27 mouse cellular contexts compared by ENCODE assay signal in the genomic region with DNA sequence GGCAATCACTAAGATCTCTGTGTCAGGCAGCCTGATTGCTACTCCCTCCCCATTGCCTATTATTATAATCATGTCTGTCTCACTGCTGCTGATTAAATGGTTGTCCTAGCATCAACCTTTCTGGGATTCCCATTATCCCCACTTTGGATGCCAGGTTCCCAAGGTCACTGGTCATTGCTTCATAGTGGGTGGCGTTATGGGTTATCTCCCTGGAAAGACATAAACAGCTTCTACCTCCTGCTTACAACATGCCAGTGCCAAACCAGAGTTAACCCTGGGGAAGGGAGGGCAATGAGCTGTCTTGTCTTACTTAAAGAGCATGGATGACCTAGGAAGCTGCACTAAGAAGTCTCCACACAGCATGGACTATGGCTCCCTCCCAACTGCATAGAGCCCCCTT.
"Had no signal": no experiment of that assay in that cellular context is flagged by ENCODE, and none has a peak within 500 bp of the region (broad histone marks: within the 10 kb centered on the region; RNA-seq: fewer than 3 reads in every experiment).

No protein-coding gene starts in this region.

- DNase-seq: cerebellum, adult 9-10 months; cerebellum, adult 9-11 months; cerebellum, postnatal 10 days; cerebellum, postnatal 14 days; cerebellum, postnatal 25 days; cerebellum, postnatal 36 days; embryo, embryonic 11 days; forebrain, postnatal 0 days; gastrocnemius, adult 2 months; gastrocnemius, postnatal 10 days; gastrocnemius, postnatal 14 days; gastrocnemius, postnatal 25 days; gastrocnemius, postnatal 36 days; heart, adult 11 months; heart, adult 18-20 months; heart, adult 2 months had no signal

- H3K4me1 ChIP-seq: embryonic facial prominence, embryonic 10.5 days; forebrain, embryonic 13.5 days; forebrain, embryonic 15.5 days had no signal

- H3K36me3 ChIP-seq: embryonic facial prominence, embryonic 10.5 days; embryonic facial prominence, embryonic 12.5 days; embryonic facial prominence, embryonic 13.5 days; embryonic facial prominence, embryonic 15.5 days; forebrain, embryonic 10.5 days; forebrain, embryonic 12.5 days; forebrain, embryonic 15.5 days had no signal

- H3K9ac ChIP-seq: embryonic facial prominence, embryonic 12.5 days; embryonic facial prominence, embryonic 13.5 days; embryonic facial prominence, embryonic 15.5 days; forebrain, embryonic 12.5 days; forebrain, embryonic 13.5 days; forebrain, embryonic 15.5 days; forebrain, postnatal 0 days had no signal

- H3K4me3 ChIP-seq: embryonic facial prominence, embryonic 10.5 days; embryonic facial prominence, embryonic 12.5 days; embryonic facial prominence, embryonic 13.5 days; embryonic facial prominence, embryonic 15.5 days; erythroblast, embryonic 14.5 days; forebrain, embryonic 10.5 days; forebrain, embryonic 12.5 days; forebrain, embryonic 13.5 days; forebrain, embryonic 15.5 days; gastrocnemius, adult 2 months; heart, adult 2 months had no signal

- H3K27me3 ChIP-seq: embryonic facial prominence, embryonic 12.5 days; embryonic facial prominence, embryonic 13.5 days; embryonic facial prominence, embryonic 15.5 days; forebrain, embryonic 12.5 days; forebrain, embryonic 15.5 days had no signal

- H3K27ac ChIP-seq: embryonic facial prominence, embryonic 10.5 days; embryonic facial prominence, embryonic 12.5 days; embryonic facial prominence, embryonic 13.5 days; embryonic facial prominence, embryonic 15.5 days; forebrain, embryonic 10.5 days; forebrain, embryonic 12.5 days; forebrain, embryonic 13.5 days; forebrain, embryonic 15.5 days; gastrocnemius, adult 2 months; heart, adult 2 months had no signal

- H3K9me3 ChIP-seq: embryonic facial prominence, embryonic 10.5 days; embryonic facial prominence, embryonic 12.5 days; embryonic facial prominence, embryonic 13.5 days; embryonic facial prominence, embryonic 15.5 days; forebrain, embryonic 10.5 days; forebrain, embryonic 12.5 days; forebrain, embryonic 13.5 days; forebrain, embryonic 15.5 days had no signal

- ATAC-seq: forebrain, embryonic 13.5 days; forebrain, embryonic 14.5 days; forebrain, embryonic 15.5 days; forebrain, embryonic 16.5 days; forebrain, postnatal 0 days had no signal

- H3K4me2 ChIP-seq: embryonic facial prominence, embryonic 12.5 days; embryonic facial prominence, embryonic 13.5 days; embryonic facial prominence, embryonic 15.5 days; forebrain, embryonic 12.5 days; forebrain, embryonic 13.5 days; forebrain, embryonic 15.5 days had no signal
